Mouse (Mus musculus): ENCODE data around the gene Ulk1. TPM values are rescaled to one million over a fixed set of nuclear protein-coding genes. Genes with fewer than 3 reads are reported as not detected.

The Ulk1 gene
- polyA plus RNA-seq, 1 experiment, result 34.6 TPM

DNA sequence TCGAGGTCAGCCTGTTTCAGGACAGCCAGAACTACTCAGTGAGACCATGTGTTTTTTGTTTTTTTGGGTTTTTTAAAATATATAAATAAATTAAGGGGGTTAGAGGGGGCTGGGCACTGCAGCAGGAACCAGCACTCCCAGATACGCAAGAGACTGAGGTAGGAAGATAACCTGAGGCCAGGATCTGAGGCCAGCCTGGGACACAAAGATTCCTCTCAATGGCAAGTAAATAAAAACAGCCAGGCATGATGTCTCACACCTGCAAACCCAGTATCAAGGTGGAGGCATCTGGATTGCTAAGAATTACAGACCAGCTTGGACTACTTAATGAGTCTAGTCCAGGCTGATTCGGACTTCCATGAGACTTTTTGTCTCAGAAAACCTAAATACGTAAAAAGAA is 40.6 kb downstream of the Ulk1 start:
- H3K27ac ChIP-seq (ENCODE audit: insufficient read depth, low read depth, low read length), result no peak overlapping the region
- H3K27me3 ChIP-seq (ENCODE audit: control insufficient read depth, insufficient read depth, low read length), result no peaks in the 10 kb centered on the region
- H3K4me3 ChIP-seq (ENCODE audit: low read depth, low read length), result no peak overlapping the region
- peaks cover 2% of the 10 kb centered on the region; the same call in 1 of the 2 replicates for H3K4me1 ChIP-seq (ENCODE audit: control insufficient read depth, insufficient read depth, insufficient read length, low read length)
- 30% methylated on average over 4 of the region's 4 CpGs for WGBS
- peaks cover 6% of the 10 kb centered on the region; the same call in 1 of the 2 replicates for H3K36me3 ChIP-seq (ENCODE audit: control insufficient read depth, insufficient read depth, low read length)
- TF ChIP-seq POLR2A (IDR thresholded peaks at IDR 0.05; ENCODE audit: low read depth, low read length), result no peak
- TF ChIP-seq CTCF (IDR thresholded peaks at IDR 0.05; ENCODE audit: extremely low read depth, insufficient read length, insufficient replicate concordance, low read depth, low read length), result no peak

DNA sequence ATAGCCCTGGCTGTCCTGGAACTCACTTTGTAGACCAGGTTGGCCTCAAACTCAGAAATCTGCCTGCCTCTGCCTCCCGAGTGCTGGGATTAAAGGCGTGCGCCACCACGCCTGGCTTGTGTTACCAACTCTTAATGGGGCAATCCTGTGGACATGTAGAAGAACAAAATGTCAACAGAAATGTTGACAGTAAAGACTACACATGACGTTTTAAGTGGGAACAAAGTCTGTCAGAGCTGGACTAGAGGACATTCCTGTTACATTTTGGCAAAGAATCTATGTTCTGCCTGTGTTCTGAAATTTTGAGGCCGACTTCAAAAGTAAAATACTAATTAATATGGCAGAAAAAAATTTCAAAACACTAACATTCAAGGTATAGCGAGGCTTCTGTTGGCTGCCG is 46.0 kb downstream of the Ulk1 start:
- no peak overlapping the region for H3K4me3 ChIP-seq (ENCODE audit: low read depth, low read length)
- TF ChIP-seq CTCF (IDR thresholded peaks at IDR 0.05; ENCODE audit: extremely low read depth, insufficient read length, insufficient replicate concordance, low read depth, low read length) (no peak), POLR2A (IDR thresholded peaks at IDR 0.05; ENCODE audit: low read depth, low read length) (no peak)
- H3K36me3 ChIP-seq (ENCODE audit: control insufficient read depth, insufficient read depth, low read length), result no peaks in the 10 kb centered on the region
- H3K4me1 ChIP-seq (ENCODE audit: control insufficient read depth, insufficient read depth, insufficient read length, low read length), result no peaks in the 10 kb centered on the region; the same call in 1 of the 2 replicates
- no peaks in the 10 kb centered on the region for H3K27me3 ChIP-seq (ENCODE audit: control insufficient read depth, insufficient read depth, low read length)
- WGBS, result 87% methylated on average over 8 of the region's 8 CpGs
- no peak overlapping the region for H3K27ac ChIP-seq (ENCODE audit: insufficient read depth, low read depth, low read length)

DNA sequence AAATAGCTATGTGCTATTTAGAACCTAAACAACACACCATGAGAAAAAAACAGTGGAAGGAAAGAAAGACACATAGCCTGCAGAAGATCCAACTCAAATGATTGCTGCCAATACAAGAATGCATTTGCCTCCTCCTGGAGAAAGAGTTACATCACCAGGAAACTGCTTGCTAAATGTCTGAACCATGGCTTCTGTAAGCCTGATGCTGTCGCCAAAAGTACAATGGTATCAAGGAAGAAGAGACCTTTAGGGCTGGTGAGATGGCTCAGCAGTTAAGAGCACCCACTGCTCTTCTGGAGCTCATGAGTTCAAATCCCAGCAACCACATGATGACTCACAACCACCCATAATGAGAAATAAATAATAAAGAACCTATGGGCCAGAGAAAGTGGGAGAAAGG is 64.9 kb downstream of the Ulk1 start:
- H3K27ac ChIP-seq (ENCODE audit: insufficient read depth, low read depth, low read length), result no peak overlapping the region
- H3K4me3 ChIP-seq (ENCODE audit: low read depth, low read length), result no peak overlapping the region
- WGBS, result 31% methylated on average over 1 of the region's 1 CpGs
- TF ChIP-seq CTCF (IDR thresholded peaks at IDR 0.05; ENCODE audit: extremely low read depth, insufficient read length, insufficient replicate concordance, low read depth, low read length) (no peak), POLR2A (IDR thresholded peaks at IDR 0.05; ENCODE audit: low read depth, low read length) (no peak)
- no peaks in the 10 kb centered on the region for H3K27me3 ChIP-seq (ENCODE audit: control insufficient read depth, insufficient read depth, low read length)
- no peaks in the 10 kb centered on the region for H3K4me1 ChIP-seq (ENCODE audit: control insufficient read depth, insufficient read depth, insufficient read length, low read length)
- H3K36me3 ChIP-seq (ENCODE audit: control insufficient read depth, insufficient read depth, low read length), result peaks cover under 1% of the 10 kb centered on the region; the same call in 1 of the 2 replicates

DNA sequence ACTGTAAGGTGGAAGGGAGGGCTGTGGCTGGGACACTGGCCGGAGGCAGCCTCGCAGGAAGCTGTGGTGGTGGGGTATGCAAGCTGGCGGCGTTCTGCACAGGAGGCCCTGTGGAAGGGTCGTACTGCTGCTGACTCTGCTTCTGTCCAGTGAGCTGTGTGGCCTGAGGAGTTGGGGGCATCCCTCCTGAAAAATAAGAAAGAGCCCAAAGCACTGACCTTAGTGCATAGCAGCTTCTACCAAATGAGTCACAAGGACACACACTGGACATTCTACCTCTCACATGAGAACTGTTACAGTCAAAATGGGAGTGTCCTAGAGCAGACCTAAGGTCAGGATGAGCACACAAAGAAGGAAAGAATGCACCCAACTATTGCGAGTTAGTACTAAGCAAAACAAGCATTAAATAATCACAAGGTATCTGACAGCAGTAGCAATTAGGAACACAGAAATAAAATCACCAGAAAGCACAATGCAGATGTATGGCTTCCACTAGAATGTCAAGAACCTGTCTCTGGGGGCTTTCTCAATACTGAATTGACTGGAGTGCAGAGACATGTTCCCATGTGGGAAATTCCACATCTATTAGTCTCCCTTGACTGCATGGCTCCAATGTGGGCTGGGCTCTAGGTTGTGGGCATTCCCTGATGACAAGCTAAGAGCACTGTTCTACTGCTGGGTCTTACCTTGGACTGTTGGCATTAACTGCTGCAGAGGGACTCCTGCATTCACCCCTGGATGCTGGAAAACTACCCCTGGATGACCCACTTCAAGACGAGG is 70.2 kb downstream of the Ulk1 start:
- TF ChIP-seq POLR2A (IDR thresholded peaks at IDR 0.05; ENCODE audit: low read depth, low read length) (no peak), CTCF (IDR thresholded peaks at IDR 0.05; ENCODE audit: extremely low read depth, insufficient read length, insufficient replicate concordance, low read depth, low read length) (no peak)
- WGBS, result 86% methylated on average over 7 of the region's 7 CpGs
- Histone ChIP-seq H3K27ac (ENCODE audit: insufficient read depth, low read depth, low read length) (no peak overlapping the region), H3K36me3 (ENCODE audit: control insufficient read depth, insufficient read depth, low read length) (peaks cover 34% of the 10 kb centered on the region), H3K4me1 (ENCODE audit: control insufficient read depth, insufficient read depth, insufficient read length, low read length) (no peaks in the 10 kb centered on the region), H3K27me3 (ENCODE audit: control insufficient read depth, insufficient read depth, low read length) (no peaks in the 10 kb centered on the region), H3K4me3 (ENCODE audit: low read depth, low read length) (no peak overlapping the region)

DNA sequence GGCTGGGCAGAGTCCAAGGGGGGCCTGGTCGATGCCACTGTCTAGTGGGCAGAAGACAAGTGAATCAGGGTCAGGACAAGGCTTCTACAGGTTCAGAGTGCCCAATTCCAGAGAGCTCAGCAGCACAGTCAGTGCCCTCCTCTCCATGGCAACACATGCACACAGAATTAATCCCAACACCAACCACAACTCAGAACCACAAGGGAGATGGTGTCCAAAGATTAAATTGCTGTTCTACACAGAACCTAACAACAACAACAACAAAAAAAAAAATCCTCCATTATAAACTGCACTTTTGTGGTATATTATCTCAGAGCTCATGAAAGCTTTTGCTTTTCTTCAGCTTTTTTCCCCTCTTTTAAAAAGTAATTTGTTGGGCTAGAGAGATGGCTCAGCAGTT is 74.3 kb downstream of the Ulk1 start:
- WGBS, result 76% methylated on average over 1 of the region's 1 CpGs
- TF ChIP-seq POLR2A (IDR thresholded peaks at IDR 0.05; ENCODE audit: low read depth, low read length), result no peak
- TF ChIP-seq CTCF (IDR thresholded peaks at IDR 0.05; ENCODE audit: extremely low read depth, insufficient read length, insufficient replicate concordance, low read depth, low read length), result no peak
- no peak overlapping the region for H3K4me3 ChIP-seq (ENCODE audit: low read depth, low read length)
- H3K4me1 ChIP-seq (ENCODE audit: control insufficient read depth, insufficient read depth, insufficient read length, low read length), result no peaks in the 10 kb centered on the region
- H3K36me3 ChIP-seq (ENCODE audit: control insufficient read depth, insufficient read depth, low read length), result peaks cover 61% of the 10 kb centered on the region
- no peaks in the 10 kb centered on the region for H3K27me3 ChIP-seq (ENCODE audit: control insufficient read depth, insufficient read depth, low read length)
- no peak overlapping the region for H3K27ac ChIP-seq (ENCODE audit: insufficient read depth, low read depth, low read length)

Other genes starting within 250 kb of the Ulk1 start
- gene Noc4l, start 156.7 kb downstream of the Ulk1 start, polyA plus RNA-seq (2012; rRNA removed), result 30.9 and 43.6 TPM in 2 replicates
- 4.1 and 4.9 TPM in 2 replicates for gene Ddx51, start 156.6 kb downstream of the Ulk1 start, polyA plus RNA-seq (2012; rRNA removed)
- 21.8 and 45.0 TPM in 2 replicates for gene Ep400, start 39.4 kb downstream of the Ulk1 start, polyA plus RNA-seq (2012; rRNA removed)
- 12.9 and 22.2 TPM in 2 replicates for gene Pus1, start 29.4 kb downstream of the Ulk1 start, polyA plus RNA-seq (2012; rRNA removed)
- 6.2 and 10.5 TPM in 2 replicates for gene Hscb, start 29.7 kb upstream of the Ulk1 start, polyA plus RNA-seq (2012; rRNA removed)
- gene Chek2, start 29.9 kb upstream of the Ulk1 start, polyA plus RNA-seq (2012; rRNA removed), result 1.7 and 4.3 TPM in 2 replicates
- 2.1 and 3.2 TPM in 2 replicates for gene Ttc28, start 69.7 kb upstream of the Ulk1 start, polyA plus RNA-seq (2012; rRNA removed)

Measured in small intestine, adult 2 months (tissue).